Mouse (Mus musculus): ENCODE measurements at regions not wholly inside any gene's neighbourhood (a gene's known extent, or its start where the extent isn't known, plus 50 kb on each side); places are given as distances from the start of the nearest gene placed in this dataset.
"Not testable (repeated sequence)": the region's sequence is repeated elsewhere in the genome, so short reads cannot be mapped to it uniquely, and the experiment has no call there.

- no peak for DNase-seq (ENCODE audit: low spot score in 2 of 2)
These were observed 1442.4 kb upstream of the Tacstd2 start for GRCm38 (mm10) chr6:68977959-68978358.

GRCm38 (mm10) chr6:68964012-68964411 lies 1428.4 kb upstream of the Tacstd2 start:
- DNase-seq (ENCODE audit: low spot score in 2 of 2), result no peak

- DNase-seq (ENCODE audit: low spot score in 2 of 2), result not testable (repeated sequence)
These were observed 1402.5 kb upstream of the Tacstd2 start for GRCm38 (mm10) chr6:68938104-68938503.

GRCm38 (mm10) chr6:68931860-68932259 lies 1396.3 kb upstream of the Tacstd2 start:
- not testable (repeated sequence) for DNase-seq (ENCODE audit: low spot score in 2 of 2)

- DNase-seq (ENCODE audit: low spot score in 2 of 2), result no peak
These were observed 1379.9 kb upstream of the Tacstd2 start for GRCm38 (mm10) chr6:68915536-68915935.

GRCm38 (mm10) chr6:68884130-68884529 lies 1348.5 kb upstream of the Tacstd2 start:
- no peak for DNase-seq (ENCODE audit: low spot score in 2 of 2)

GRCm38 (mm10) chr6:68852761-68853160 lies 1317.2 kb upstream of the Tacstd2 start:
- DNase-seq (ENCODE audit: low spot score in 2 of 2), result not testable (repeated sequence)

- DNase-seq (ENCODE audit: low spot score in 2 of 2), result no peak
These were observed 1316.7 kb upstream of the Tacstd2 start for GRCm38 (mm10) chr6:68852286-68852685.

- DNase-seq (ENCODE audit: low spot score in 2 of 2), result no peak
These were observed 1299.6 kb upstream of the Tacstd2 start for GRCm38 (mm10) chr6:68835186-68835585.

- DNase-seq (ENCODE audit: low spot score in 2 of 2), result no peak
These were observed 1299.0 kb upstream of the Tacstd2 start for GRCm38 (mm10) chr6:68834633-68835032.

- DNase-seq (ENCODE audit: low spot score in 2 of 2), result not testable (repeated sequence)
These were observed 1292.9 kb upstream of the Tacstd2 start for GRCm38 (mm10) chr6:68828460-68828859.

GRCm38 (mm10) chr6:68813346-68813745 lies 1277.8 kb upstream of the Tacstd2 start:
- no peak for DNase-seq (ENCODE audit: low spot score in 2 of 2)

GRCm38 (mm10) chr6:68799205-68799604 lies 1263.6 kb upstream of the Tacstd2 start:
- DNase-seq (ENCODE audit: low spot score in 2 of 2), result not testable (repeated sequence)

- DNase-seq (ENCODE audit: low spot score in 2 of 2), result no peak
These were observed 1235.9 kb upstream of the Tacstd2 start for GRCm38 (mm10) chr6:68771507-68771906.

- no peak for DNase-seq (ENCODE audit: low spot score in 2 of 2)
These were observed 1214.9 kb upstream of the Tacstd2 start for GRCm38 (mm10) chr6:68750451-68750850.

- DNase-seq (ENCODE audit: low spot score in 2 of 2), result no peak
These were observed 1214.1 kb upstream of the Tacstd2 start for GRCm38 (mm10) chr6:68749699-68750098.

- DNase-seq (ENCODE audit: low spot score in 2 of 2), result no peak
These were observed 1203.0 kb upstream of the Tacstd2 start for GRCm38 (mm10) chr6:68738573-68738972.

- no peak for DNase-seq (ENCODE audit: low spot score in 2 of 2)
These were observed 1201.1 kb upstream of the Tacstd2 start for GRCm38 (mm10) chr6:68736647-68737046.

- no peak for DNase-seq (ENCODE audit: low spot score in 2 of 2)
These were observed 1200.5 kb upstream of the Tacstd2 start for GRCm38 (mm10) chr6:68736068-68736467.

- not testable (repeated sequence) for DNase-seq (ENCODE audit: low spot score in 2 of 2)
These were observed 1175.5 kb upstream of the Tacstd2 start for GRCm38 (mm10) chr6:68711084-68711483.

- not testable (repeated sequence) for DNase-seq (ENCODE audit: low spot score in 2 of 2)
These were observed 1168.8 kb upstream of the Tacstd2 start for GRCm38 (mm10) chr6:68704291-68704800.

GRCm38 (mm10) chr6:68680792-68681110 lies 1145.2 kb upstream of the Tacstd2 start:
- DNase-seq (ENCODE audit: low spot score in 2 of 2), result not testable (repeated sequence)

GRCm38 (mm10) chr6:68680099-68680791 lies 1144.6 kb upstream of the Tacstd2 start:
- no peak for DNase-seq (ENCODE audit: low spot score in 2 of 2)

GRCm38 (mm10) chr6:68668433-68668832 lies 1132.8 kb upstream of the Tacstd2 start:
- DNase-seq (ENCODE audit: low spot score in 2 of 2), result peak; percentile 16 to 29
